Mouse (Mus musculus) midbrain, embryonic 11.5 days (tissue): ENCODE results near the gene Nt5c3b. TPM values are rescaled to one million over a fixed set of nuclear protein-coding genes. Genes with fewer than 3 reads are reported as not detected.

Experiments
- ATAC-seq: fragments of 200-750 bp; cut with Nextera tagmentation; 2 replicates; pipeline ENCODE4 v1.8.0; 2017; ENCODE audit warnings: moderate TSS enrichment, moderate library complexity; ENCODE audit not compliant: low FRiP score
- DNase-seq: peaks from one replicate; pipeline ENCODE4 v3.0.0; 2015; ENCODE audit warnings: low spot score; ENCODE audit errors: missing footprints
- H3K27ac ChIP-seq: fragments of 300-500 bp; sonication (generic); 2 replicates; pipeline ENCODE4 v1.5.1; 2014; ENCODE audit warnings: low read depth, low read length
- H3K27me3 ChIP-seq: fragments of 300-500 bp; sonication (generic); 2 replicates; pipeline ENCODE4 v1.6.1; 2014; ENCODE audit warnings: mild to moderate bottlenecking, low read length, moderate library complexity, mixed read lengths; ENCODE audit not compliant: control insufficient read depth, insufficient read depth
- H3K36me3 ChIP-seq: fragments of 300-500 bp; sonication (generic); 2 replicates; pipeline ENCODE4 v1.6.1; 2014; ENCODE audit warnings: mild to moderate bottlenecking, low read length, moderate library complexity, mixed read lengths; ENCODE audit not compliant: control insufficient read depth, insufficient read depth
- H3K4me1 ChIP-seq: fragments of 300-500 bp; sonication (generic); 2 replicates; pipeline ENCODE4 v1.6.1; 2014; ENCODE audit warnings: low read length; ENCODE audit not compliant: control insufficient read depth, insufficient read depth
- H3K4me2 ChIP-seq: fragments of 300-500 bp; sonication (generic); 2 replicates; pipeline ENCODE4 v1.6.1; 2014; ENCODE audit warnings: mild to moderate bottlenecking, moderate library complexity
- H3K4me3 ChIP-seq: fragments of 300-500 bp; sonication (generic); 2 replicates; pipeline ENCODE4 v1.5.1; 2014; ENCODE audit warnings: low read depth, low read length
- H3K9ac ChIP-seq: fragments of 300-500 bp; sonication (generic); 2 replicates; pipeline ENCODE4 v1.6.1; 2014; ENCODE audit warnings: low read length
- H3K9me3 ChIP-seq: fragments of 300-500 bp; sonication (generic); 2 replicates; pipeline ENCODE4 v1.6.1; 2016; ENCODE audit warnings: low read length; ENCODE audit not compliant: control insufficient read depth
- WGBS: fragments of 180-500 bp; shearing (Covaris S2); extraction: QIAGEN DNeasy Blood & Tissue Kit; methylation state at CpG from one replicate; pipeline ENCODE4 v1.1.7; 2014; 5-methylcytosine and 5-hydroxymethylcytosine counted together
- polyA plus RNA-seq: library from polyadenylated mRNA; unstranded; fragments of >200 nt; fragmentation: Nextera tagmentation; extraction: Ambion mirVana; gene quantifications from 2 replicates; pipeline ENCODE4 v1.2.1, GENCODE M21; 2014

The Nt5c3b gene
- polyA plus RNA-seq, 1 experiment from 2014 or later: 88.9 TPM

- Histone ChIP-seq H3K27ac (no peak overlapping the region), H3K4me2 (no peak overlapping the region), H3K9ac (no peak overlapping the region), H3K9me3 (no peaks in the 10 kb centered on the region), H3K36me3 (no peaks in the 10 kb centered on the region), H3K4me1 (peaks cover 5% of the 10 kb centered on the region), H3K4me3 (no peak overlapping the region), H3K27me3 (peaks cover 22% of the 10 kb centered on the region)
- no peak for ATAC-seq
- 90% methylated on average over 5 of the region's 5 CpGs for WGBS
- no peak for DNase-seq
Observed at GRCm38 (mm10) chr11:100392958-100393357, 48.6 kb downstream of the Nt5c3b start.

GRCm38 (mm10) chr11:100391884-100392345 is 49.7 kb downstream of the Nt5c3b start:
- ATAC-seq (no peak), DNase-seq (no peak)
- Histone ChIP-seq H3K4me2 (no peak overlapping the region), H3K27ac (no peak overlapping the region), H3K36me3 (no peaks in the 10 kb centered on the region), H3K4me1 (peaks cover 3% of the 10 kb centered on the region), H3K9ac (no peak overlapping the region), H3K9me3 (no peaks in the 10 kb centered on the region), H3K27me3 (peaks cover 17% of the 10 kb centered on the region), H3K4me3 (no peak overlapping the region)
- 72% methylated on average over 7 of the region's 7 CpGs for WGBS

DNA sequence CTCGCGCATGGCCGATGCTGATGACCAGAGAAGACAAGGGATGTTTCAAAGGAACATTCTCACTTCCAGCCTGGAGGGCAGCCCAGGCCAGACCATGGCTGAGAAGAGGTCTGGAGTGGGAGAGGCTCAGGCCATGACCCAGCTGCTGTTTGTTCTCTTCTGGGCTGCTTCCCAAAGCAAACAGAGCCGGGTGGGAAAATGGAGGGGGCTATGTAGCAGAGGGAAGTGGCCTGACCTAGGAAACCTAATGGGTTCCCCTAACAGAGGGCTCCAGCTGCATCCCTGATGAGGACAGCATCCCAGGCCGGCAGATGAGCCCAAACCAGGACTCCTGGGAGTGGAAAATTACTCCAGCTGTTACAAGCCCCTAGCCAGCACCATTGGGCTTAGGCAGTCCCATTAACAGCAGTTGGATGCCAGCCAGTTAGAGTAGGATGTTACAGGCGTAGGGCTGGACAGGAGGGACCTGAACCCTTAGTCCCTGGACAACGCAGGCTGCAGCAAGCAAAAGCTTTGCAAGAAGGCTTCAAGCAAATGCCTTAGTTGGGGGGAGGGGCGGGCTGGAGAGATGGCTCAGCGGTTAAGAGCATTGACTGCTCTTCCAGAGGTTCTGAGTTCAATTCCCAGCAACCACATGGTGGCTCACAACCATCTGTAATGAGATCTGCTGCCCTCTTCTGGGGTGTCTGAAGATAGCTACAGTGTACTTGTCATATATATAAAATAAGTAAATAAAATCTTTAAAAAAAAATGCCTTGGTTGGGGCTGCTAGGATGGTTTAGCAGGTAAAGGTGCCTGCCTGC is 50.3 kb downstream of the Nt5c3b start:
- DNase-seq (no peak), ATAC-seq (peak; percentile 44; the same call in 1 of the 2 replicates)
- Histone ChIP-seq H3K9me3 (no peaks in the 10 kb centered on the region), H3K27ac (no peak overlapping the region), H3K4me2 (0 out of 2 replicates have a peak overlapping the region, but pooled peaks have one; percentile 5), H3K4me3 (no peak overlapping the region), H3K9ac (no peak overlapping the region), H3K4me1 (peaks cover 2% of the 10 kb centered on the region), H3K27me3 (peaks cover 10% of the 10 kb centered on the region; the same call in 1 of the 2 replicates), H3K36me3 (no peaks in the 10 kb centered on the region)
- 73% methylated on average over 9 of the region's 9 CpGs for WGBS

GRCm38 (mm10) chr11:100389931-100390445 is 51.6 kb downstream of the Nt5c3b start:
- H3K4me3 ChIP-seq: no peak overlapping the region
- no peak for ATAC-seq
- peaks cover 2% of the 10 kb centered on the region for H3K4me1 ChIP-seq
- H3K27ac ChIP-seq: no peak overlapping the region
- no peak overlapping the region for H3K9ac ChIP-seq
- H3K9me3 ChIP-seq: no peaks in the 10 kb centered on the region
- no peak overlapping the region for H3K4me2 ChIP-seq
- no peak for DNase-seq
- H3K27me3 ChIP-seq: peaks cover 2% of the 10 kb centered on the region; the same call in 1 of the 2 replicates
- H3K36me3 ChIP-seq: no peaks in the 10 kb centered on the region
- 49% methylated on average over 8 of the region's 8 CpGs for WGBS

DNA sequence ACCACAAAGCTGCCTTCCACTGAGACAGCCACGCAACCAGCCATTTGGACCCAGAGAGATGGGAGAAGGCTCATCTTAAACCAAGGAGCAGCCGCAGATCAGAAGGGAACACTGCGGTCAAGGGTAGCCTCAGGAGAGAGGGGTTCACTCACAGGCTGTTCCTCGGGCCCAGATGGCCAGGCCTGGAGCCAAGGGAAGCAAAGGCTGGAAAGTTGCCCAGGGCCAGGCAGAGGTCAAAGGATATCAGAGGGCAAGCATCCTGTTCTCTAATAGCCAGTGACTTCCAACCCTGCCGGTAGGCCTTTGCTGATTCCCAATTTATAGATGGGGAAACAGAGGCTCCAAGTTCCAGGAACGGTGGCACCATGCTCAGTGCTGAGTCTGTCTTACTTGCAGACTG is 53.0 kb downstream of the Nt5c3b start:
- no peaks in the 10 kb centered on the region for H3K27me3 ChIP-seq
- no peaks in the 10 kb centered on the region for H3K36me3 ChIP-seq
- DNase-seq (no peak), ATAC-seq (no peak)
- no peak overlapping the region for H3K9ac ChIP-seq
- H3K4me1 ChIP-seq: peaks cover 2% of the 10 kb centered on the region
- H3K9me3 ChIP-seq: no peaks in the 10 kb centered on the region
- no peak overlapping the region for H3K27ac ChIP-seq
- WGBS: 83% methylated on average over 6 of the region's 6 CpGs
- no peak overlapping the region for H3K4me3 ChIP-seq
- no peak overlapping the region for H3K4me2 ChIP-seq

- no peak for DNase-seq
- Histone ChIP-seq H3K27me3 (no peaks in the 10 kb centered on the region), H3K4me2 (no peak overlapping the region), H3K4me1 (peaks cover 2% of the 10 kb centered on the region), H3K4me3 (no peak overlapping the region), H3K36me3 (no peaks in the 10 kb centered on the region), H3K9me3 (no peaks in the 10 kb centered on the region), H3K27ac (no peak overlapping the region), H3K9ac (no peak overlapping the region)
- no peak for ATAC-seq
- 66% methylated on average over 14 of the region's 14 CpGs for WGBS
Observed at GRCm38 (mm10) chr11:100387589-100388375, 53.8 kb downstream of the Nt5c3b start.

GRCm38 (mm10) chr11:100387111-100387510 is 54.5 kb downstream of the Nt5c3b start:
- DNase-seq (no peak), ATAC-seq (no peak)
- Histone ChIP-seq H3K9ac (no peak overlapping the region), H3K9me3 (no peaks in the 10 kb centered on the region), H3K27ac (no peak overlapping the region), H3K36me3 (no peaks in the 10 kb centered on the region), H3K27me3 (no peaks in the 10 kb centered on the region), H3K4me1 (peaks cover 2% of the 10 kb centered on the region), H3K4me2 (no peak overlapping the region), H3K4me3 (no peak overlapping the region)
- 90% methylated on average over 6 of the region's 6 CpGs for WGBS

DNA sequence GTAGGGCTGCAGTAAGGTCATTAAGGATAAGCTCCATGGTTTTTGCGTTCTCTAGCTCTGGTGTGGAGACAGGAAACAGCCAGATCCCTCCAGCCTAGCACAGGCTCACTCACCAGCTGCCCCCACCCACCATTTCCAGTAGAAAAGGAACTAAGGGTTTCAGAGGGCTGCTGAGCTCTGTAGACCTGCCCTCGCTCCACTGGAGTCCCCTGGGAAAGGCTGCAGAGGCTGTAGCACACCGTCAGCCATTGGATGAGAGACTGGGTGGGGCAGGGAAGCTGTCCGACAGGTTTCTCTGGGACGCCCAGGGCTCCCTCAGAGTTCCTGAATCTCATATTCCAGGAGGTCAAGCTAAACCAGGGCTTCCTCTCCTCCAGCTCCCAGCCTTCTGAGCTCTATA is 55.0 kb downstream of the Nt5c3b start:
- H3K9ac ChIP-seq: no peak overlapping the region

GRCm38 (mm10) chr11:100385016-100385415 is 56.6 kb downstream of the Nt5c3b start:
- Histone ChIP-seq H3K4me1 (no peaks in the 10 kb centered on the region), H3K27me3 (no peaks in the 10 kb centered on the region), H3K4me3 (no peak overlapping the region), H3K27ac (no peak overlapping the region), H3K4me2 (no peak overlapping the region), H3K9ac (no peak overlapping the region), H3K9me3 (no peaks in the 10 kb centered on the region), H3K36me3 (no peaks in the 10 kb centered on the region)
- 81% methylated on average over 3 of the region's 3 CpGs for WGBS
- no peak for ATAC-seq
- no peak for DNase-seq

More for the DNA sequence above, 55.0 kb downstream of the Nt5c3b start:
- ATAC-seq: no peak
- H3K9me3 ChIP-seq: no peaks in the 10 kb centered on the region
- no peak for DNase-seq
- 47% methylated on average over 5 of the region's 5 CpGs for WGBS
- no peaks in the 10 kb centered on the region for H3K36me3 ChIP-seq
- no peak overlapping the region for H3K4me2 ChIP-seq
- H3K27ac ChIP-seq: no peak overlapping the region
- no peaks in the 10 kb centered on the region for H3K27me3 ChIP-seq
- peaks cover 2% of the 10 kb centered on the region for H3K4me1 ChIP-seq
- no peak overlapping the region for H3K4me3 ChIP-seq
